Mouse (Mus musculus) limb, embryonic 14.5 days (tissue): ENCODE measurements around the gene Lrrn2. TPM values are rescaled to one million over a fixed set of nuclear protein-coding genes. Genes with fewer than 3 reads are reported as not detected.

Experiments
- ATAC-seq: fragments of 200-750 bp; cut with Nextera tagmentation; 2 replicates; pipeline ENCODE4 v1.8.0; 2017; ENCODE audit warnings: low read depth, moderate number of reproducible peaks, moderate TSS enrichment; ENCODE audit not compliant: low FRiP score
- DNase-seq: peaks from one replicate; pipeline ENCODE4 v3.0.0-alpha.2; 2015; ENCODE audit warnings: low spot score
- H3K27ac ChIP-seq: fragments of 300-500 bp; sonication (generic); replicated peaks from 2 replicates; pipeline ENCODE4 v1.5.1; 2014; ENCODE audit warnings: low read depth, mild to moderate bottlenecking, low read length, moderate library complexity, mixed read lengths
- H3K27me3 ChIP-seq: fragments of 300-500 bp; sonication (generic); 2 replicates; pipeline ENCODE4 v1.6.1; 2014; ENCODE audit warnings: low read length, mixed read lengths; ENCODE audit not compliant: control insufficient read depth, insufficient read depth
- H3K36me3 ChIP-seq: fragments of 300-500 bp; sonication (generic); 2 replicates; pipeline ENCODE4 v1.6.1; 2014; ENCODE audit warnings: mild to moderate bottlenecking, low read length, moderate library complexity, mixed read lengths; ENCODE audit not compliant: control insufficient read depth, insufficient read depth
- H3K4me1 ChIP-seq: fragments of 300-500 bp; sonication (generic); 2 replicates; pipeline ENCODE4 v1.6.1; 2014; ENCODE audit warnings: antibody characterized with exemption, low read length, mixed read lengths; ENCODE audit not compliant: control insufficient read depth, insufficient read depth
- H3K4me2 ChIP-seq: fragments of 300-500 bp; sonication (generic); replicated peaks from 2 replicates; pipeline ENCODE4 v1.6.1; 2014; ENCODE audit warnings: low read depth, mild to moderate bottlenecking, low read length, moderate library complexity; ENCODE audit not compliant: severe bottlenecking
- H3K4me3 ChIP-seq: fragments of 300-500 bp; sonication (generic); replicated peaks from 2 replicates; pipeline ENCODE4 v1.5.1; 2014; ENCODE audit warnings: low read length
- H3K9ac ChIP-seq: fragments of 300-500 bp; sonication (generic); 2 replicates; pipeline ENCODE4 v1.6.1; 2014; ENCODE audit warnings: mild to moderate bottlenecking, low read depth, low read length, moderate library complexity; ENCODE audit not compliant: severe bottlenecking
- H3K9me3 ChIP-seq: fragments of 300-500 bp; sonication (generic); 2 replicates; pipeline ENCODE4 v1.6.1; 2016; ENCODE audit warnings: low read length; ENCODE audit not compliant: control insufficient read depth
- POLR2A ChIP-seq: fragments of 200-500 bp; IDR thresholded peaks from 2 replicates; pipeline ENCODE4 v1.8.0; 2012; ENCODE audit warnings: inconsistent platforms, mild to moderate bottlenecking, moderate library complexity, borderline replicate concordance; ENCODE audit not compliant: insufficient read depth, insufficient read length; ENCODE audit errors: extremely low read depth
- WGBS: fragments of 180-500 bp; shearing (Covaris S2); extraction: QIAGEN DNeasy Blood & Tissue Kit; methylation state at CpG from one replicate; pipeline ENCODE4 v1.1.7; 2014; 5-methylcytosine and 5-hydroxymethylcytosine counted together
- polyA plus RNA-seq, 2 experiments: library from polyadenylated mRNA; depleted of rRNA in 1 of 2; stranded (reverse) in 1 of 2; unstranded in 1 of 2; fragments of >200 nt; fragmentation: Nextera tagmentation in 1 of 2; extraction: Ambion mirVana in 1 of 2; gene quantifications; 2 replicates each; pipeline versions ENCODE4 v1.2.1 to v1.2.3; 2012 to 2014

Gene Lrrn2
- polyA plus RNA-seq, 2 experiments: 5.6 to 7.0 TPM

GRCm38 (mm10) chr1:132881836-132882235, 1.8 kb downstream of the Lrrn2 start:
- Histone ChIP-seq H3K4me3 (peak overlapping the region; percentile 62; the same call in 1 of the 2 replicates), H3K36me3 (no peaks in the 10 kb centered on the region), H3K9ac (no peak overlapping the region), H3K4me1 (peaks cover 14% of the 10 kb centered on the region), H3K27me3 (peaks cover 48% of the 10 kb centered on the region), H3K9me3 (no peaks in the 10 kb centered on the region), H3K27ac (no peak overlapping the region), H3K4me2 (peak overlapping the region; percentile 98; the same call in 1 of the 2 replicates)
- DNase-seq: no peak
- ATAC-seq: no peak
- 44% methylated on average over 9 of the region's 9 CpGs for WGBS
- TF ChIP-seq POLR2A: no peak

DNA sequence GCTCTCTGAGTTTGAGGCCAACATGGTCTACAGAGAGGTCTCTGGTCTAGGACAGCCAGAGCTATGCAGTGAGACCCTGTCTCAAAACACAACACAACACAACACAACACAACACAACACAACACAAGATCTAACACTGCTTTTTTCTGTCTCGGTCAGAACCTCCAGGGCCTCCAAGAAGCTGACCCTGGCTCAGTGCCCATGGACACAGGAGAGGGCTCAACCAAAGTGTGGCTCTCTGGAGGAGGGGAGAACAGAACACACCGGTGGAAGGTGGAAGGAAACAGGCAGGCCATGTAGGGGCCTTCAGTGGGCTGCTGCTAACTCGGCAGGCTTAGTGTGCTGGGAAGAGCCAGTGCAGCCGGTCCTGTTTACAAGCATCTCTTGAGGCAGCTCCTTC, 5.6 kb downstream of the Lrrn2 start:
- DNase-seq (no peak), ATAC-seq (no peak)
- Histone ChIP-seq H3K27ac (no peak overlapping the region), H3K4me3 (no peak overlapping the region), H3K36me3 (no peaks in the 10 kb centered on the region), H3K9me3 (no peaks in the 10 kb centered on the region), H3K4me1 (peaks cover 16% of the 10 kb centered on the region), H3K9ac (no peak overlapping the region), H3K4me2 (no peak overlapping the region), H3K27me3 (peaks cover 19% of the 10 kb centered on the region; the same call in 1 of the 2 replicates)
- WGBS: 40% methylated on average over 4 of the region's 4 CpGs
- TF ChIP-seq POLR2A: no peak

GRCm38 (mm10) chr1:132886626-132887025, 6.6 kb downstream of the Lrrn2 start:
- no peak for ATAC-seq
- Histone ChIP-seq H3K27ac (no peak overlapping the region), H3K9me3 (no peaks in the 10 kb centered on the region), H3K27me3 (peaks cover 11% of the 10 kb centered on the region; the same call in 1 of the 2 replicates), H3K36me3 (no peaks in the 10 kb centered on the region), H3K4me1 (peaks cover 10% of the 10 kb centered on the region; the same call in 1 of the 2 replicates), H3K4me2 (no peak overlapping the region), H3K4me3 (no peak overlapping the region), H3K9ac (no peak overlapping the region)
- no peak for DNase-seq
- WGBS: 46% methylated on average over 4 of the region's 4 CpGs
- TF ChIP-seq POLR2A: no peak

- Histone ChIP-seq H3K36me3 (no peaks in the 10 kb centered on the region), H3K4me2 (no peak overlapping the region), H3K9ac (no peak overlapping the region), H3K4me3 (no peak overlapping the region), H3K4me1 (peaks cover 9% of the 10 kb centered on the region; the same call in 1 of the 2 replicates), H3K9me3 (no peaks in the 10 kb centered on the region), H3K27ac (no peak overlapping the region), H3K27me3 (no peaks in the 10 kb centered on the region)
- no peak for TF ChIP-seq POLR2A
- ATAC-seq (no peak), DNase-seq (no peak)
- WGBS: 84% methylated on average over 4 of the region's 4 CpGs
Observed at GRCm38 (mm10) chr1:132888811-132889210, 8.7 kb downstream of the Lrrn2 start.

GRCm38 (mm10) chr1:132890161-132890794, 10.2 kb downstream of the Lrrn2 start:
- Histone ChIP-seq H3K4me3 (no peak overlapping the region), H3K9ac (no peak overlapping the region), H3K27me3 (no peaks in the 10 kb centered on the region), H3K9me3 (no peaks in the 10 kb centered on the region), H3K27ac (no peak overlapping the region), H3K4me1 (peaks cover 9% of the 10 kb centered on the region; the same call in 1 of the 2 replicates), H3K36me3 (no peaks in the 10 kb centered on the region), H3K4me2 (no peak overlapping the region)
- DNase-seq (no peak), ATAC-seq (no peak)
- 65% methylated on average over 11 of the region's 11 CpGs for WGBS
- TF ChIP-seq POLR2A: no peak

DNA sequence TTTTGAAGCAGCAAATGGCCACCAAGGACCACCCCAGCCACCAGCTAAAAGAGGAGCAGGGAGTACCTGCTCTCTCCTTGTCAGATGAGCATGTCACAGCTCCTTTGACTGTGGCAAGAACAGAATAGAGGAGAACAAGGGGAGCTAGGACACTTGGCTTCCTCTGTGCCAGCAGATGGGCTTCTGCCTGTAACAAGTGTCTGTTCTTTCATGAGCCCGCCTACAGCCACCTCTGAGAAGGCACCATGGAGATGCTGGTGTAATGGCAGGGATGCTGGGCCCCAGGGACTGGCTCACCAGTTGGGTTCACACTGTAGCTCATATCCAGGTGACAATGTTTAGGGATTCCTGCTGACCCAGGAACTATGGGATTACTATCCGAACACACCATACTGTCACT, 12.0 kb downstream of the Lrrn2 start:
- Histone ChIP-seq H3K27me3 (no peaks in the 10 kb centered on the region), H3K4me1 (peaks cover 9% of the 10 kb centered on the region; the same call in 1 of the 2 replicates), H3K27ac (no peak overlapping the region), H3K9me3 (no peaks in the 10 kb centered on the region), H3K36me3 (no peaks in the 10 kb centered on the region), H3K9ac (no peak overlapping the region), H3K4me2 (no peak overlapping the region), H3K4me3 (no peak overlapping the region)
- TF ChIP-seq POLR2A: no peak
- ATAC-seq: no peak
- 71% methylated on average over 2 of the region's 2 CpGs for WGBS
- DNase-seq: no peak
